Mouse (Mus musculus): ENCODE measurements around the gene Dmxl2.

DNA sequence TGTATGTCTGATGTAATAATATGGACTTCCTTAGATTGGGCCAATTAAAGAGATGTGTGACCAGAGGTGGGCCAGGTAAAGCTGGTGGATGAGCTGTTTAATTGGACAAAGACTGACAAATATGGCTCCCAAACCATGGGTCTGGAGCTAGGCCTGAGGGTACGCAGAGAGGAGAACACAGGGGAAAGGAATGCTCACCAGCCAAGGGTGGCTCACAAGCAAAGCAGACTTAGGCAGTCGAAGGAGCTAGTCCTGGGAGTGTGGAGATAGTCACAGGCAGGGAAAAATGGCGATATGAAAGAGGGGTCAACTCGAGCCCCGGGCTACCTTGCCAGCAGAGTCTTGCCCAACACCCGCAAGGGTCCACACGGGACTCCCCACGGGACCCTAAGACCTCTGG lies 144.7 kb downstream of the Dmxl2 start:
- no peak for TF ChIP-seq CTCF (conservative IDR thresholded peaks at IDR 0.05; ENCODE audit: low read length)
- no peak for TF ChIP-seq NANOG (IDR thresholded peaks at IDR 0.05; ENCODE audit: borderline replicate concordance, low read length)

Measured in E14TG2a.4 (cell line).